Mouse (Mus musculus) cerebellum, adult (tissue): ENCODE data around the gene Depdc1a.
"Not testable (repeated sequence)": the region's sequence is repeated elsewhere in the genome, so short reads cannot be mapped to it uniquely, and the experiment has no call there.

Source experiments
- ATAC-seq: cut with Nextera tagmentation; 2 replicates; pipeline ENCODE4 v1.9.2; 2017; ENCODE audit warnings: mild to moderate bottlenecking, moderate library complexity, mixed read lengths; ENCODE audit not compliant: insufficient number of reproducible peaks, low FRiP score, low TSS enrichment

Depdc1a gene

GRCm38 (mm10) chr3:159495243-159495801 is at the start of gene Depdc1a:
Depdc1a (plus strand) TSS chr3:159495433.
- ATAC-seq = peak; percentile 100

- no peak for ATAC-seq
Measured at GRCm38 (mm10) chr3:159470059-159470458, 25.2 kb upstream of the Depdc1a start.

- ATAC-seq = no peak
Measured at GRCm38 (mm10) chr3:159475465-159475864, 19.8 kb upstream of the Depdc1a start.

- no peak for ATAC-seq
Measured at GRCm38 (mm10) chr3:159477250-159477962, 17.8 kb upstream of the Depdc1a start.

GRCm38 (mm10) chr3:159494709-159495108 is 524 bp upstream of the Depdc1a start:
- ATAC-seq = not testable (repeated sequence)

- ATAC-seq = no peak
Measured at GRCm38 (mm10) chr3:159508899-159509298, 13.7 kb downstream of the Depdc1a start.

GRCm38 (mm10) chr3:159528563-159528962 is 33.3 kb downstream of the Depdc1a start:
- ATAC-seq = no peak

- ATAC-seq = no peak
Measured at GRCm38 (mm10) chr3:159548303-159548702, 53.1 kb downstream of the Depdc1a start.

GRCm38 (mm10) chr3:159550224-159550623 is 55.0 kb downstream of the Depdc1a start:
- no peak for ATAC-seq
